Mouse (Mus musculus) layer of hippocampus, postnatal 10 days (tissue): ENCODE measurements around the gene Cracr2b. TPM values are rescaled to one million over a fixed set of nuclear protein-coding genes. Genes with fewer than 3 reads are reported as not detected.

ENCODE experiments used
- DNase-seq, 2 experiments: peaks; one replicate each; pipeline ENCODE4 v3.0.0; 2021; ENCODE audit warnings: low spot score in 2 of 2
- total RNA-seq, 2 experiments: library from RNA; stranded (reverse); gene quantifications; 2 replicates each; pipeline ENCODE4 v1.2.3; 2021

Gene Cracr2b
- total RNA-seq, 2 experiments from 2014 or later = 4.6 to 7.2 TPM

- peak in 1 of 2 experiments; percentile 6 for DNase-seq
These were observed 9.0 kb upstream of the Cracr2b start for GRCm38 (mm10) chr7:141451928-141452327.

GRCm38 (mm10) chr7:141453636-141454035 lies 7.3 kb upstream of the Cracr2b start:
- no peak for DNase-seq

- DNase-seq = peak; percentile 88 to 93
These were observed 5.8 kb upstream of the Cracr2b start, which contains the start of gene Pnpla2 for GRCm38 (mm10) chr7:141454967-141455551. Pnpla2 (plus strand) TSS chr7:141455198.

DNA sequence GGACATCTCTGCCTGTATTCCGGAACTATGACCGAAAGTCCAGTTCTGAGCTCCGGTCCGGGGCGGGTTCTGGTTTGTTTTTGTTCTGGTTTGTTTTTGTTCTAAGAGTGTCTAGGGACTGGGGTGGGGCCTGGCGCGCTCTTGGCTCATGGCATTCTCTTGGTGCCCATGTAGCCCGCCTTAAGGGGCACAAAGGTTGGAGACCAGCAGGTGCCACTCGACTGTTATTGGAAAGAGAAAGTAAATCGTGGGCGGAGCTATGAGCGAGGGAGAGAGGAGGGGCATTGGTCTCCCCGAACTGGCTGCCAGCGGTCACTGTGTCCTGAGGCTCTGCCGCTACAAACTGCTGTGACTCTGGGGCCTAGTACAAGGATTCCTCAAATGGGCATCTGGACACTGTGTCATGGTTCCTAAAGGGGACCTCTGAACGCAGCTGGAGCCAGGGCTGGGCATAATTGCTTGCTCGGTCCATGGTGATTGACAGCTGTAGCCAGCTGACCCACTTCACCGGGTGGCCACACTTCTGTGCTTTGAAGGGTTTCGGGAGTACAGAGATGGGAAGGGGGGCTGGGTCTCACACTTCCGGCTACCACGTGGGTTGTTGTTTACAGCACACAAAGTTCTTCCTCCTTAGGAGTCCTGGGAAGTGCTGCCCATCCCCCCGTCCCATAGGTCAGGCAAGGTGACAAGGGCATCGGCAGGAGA lies 5.1 kb upstream of the Cracr2b start:
- DNase-seq = peak in 1 of 2 experiments; percentile 41

- peak in 1 of 2 experiments; percentile 6 for DNase-seq
These were observed 4.2 kb upstream of the Cracr2b start for GRCm38 (mm10) chr7:141456739-141457138.

- DNase-seq = peak in 1 of 2 experiments; percentile 3
These were observed 3.7 kb upstream of the Cracr2b start for GRCm38 (mm10) chr7:141457236-141457635.

DNA sequence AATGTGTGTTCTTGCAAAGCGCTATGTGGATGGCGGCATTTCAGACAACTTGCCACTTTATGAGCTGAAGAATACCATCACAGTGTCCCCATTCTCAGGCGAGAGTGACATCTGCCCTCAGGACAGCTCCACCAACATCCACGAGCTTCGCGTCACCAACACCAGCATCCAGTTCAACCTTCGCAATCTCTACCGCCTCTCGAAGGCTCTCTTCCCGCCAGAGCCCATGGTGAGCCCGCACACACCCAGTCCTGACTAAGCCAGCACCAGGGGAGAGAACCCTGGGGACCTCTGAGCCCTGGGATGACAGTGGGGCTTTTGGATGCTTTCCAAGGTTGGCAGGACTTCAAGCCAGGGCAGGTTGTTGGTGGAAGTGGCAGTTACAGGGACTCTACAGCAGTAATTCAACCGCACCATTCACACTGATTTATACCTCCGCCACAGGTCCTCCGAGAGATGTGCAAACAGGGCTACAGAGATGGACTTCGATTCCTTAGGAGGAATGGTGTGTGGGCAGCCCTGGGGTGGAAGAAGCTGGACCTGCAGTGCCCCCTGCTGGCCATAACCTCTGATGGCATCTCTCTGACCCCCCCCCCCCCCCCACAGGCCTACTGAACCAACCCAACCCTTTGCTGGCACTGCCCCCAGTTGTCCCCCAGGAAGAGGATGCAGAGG lies 2.8 kb upstream of the Cracr2b start:
- no peak for DNase-seq

DNA sequence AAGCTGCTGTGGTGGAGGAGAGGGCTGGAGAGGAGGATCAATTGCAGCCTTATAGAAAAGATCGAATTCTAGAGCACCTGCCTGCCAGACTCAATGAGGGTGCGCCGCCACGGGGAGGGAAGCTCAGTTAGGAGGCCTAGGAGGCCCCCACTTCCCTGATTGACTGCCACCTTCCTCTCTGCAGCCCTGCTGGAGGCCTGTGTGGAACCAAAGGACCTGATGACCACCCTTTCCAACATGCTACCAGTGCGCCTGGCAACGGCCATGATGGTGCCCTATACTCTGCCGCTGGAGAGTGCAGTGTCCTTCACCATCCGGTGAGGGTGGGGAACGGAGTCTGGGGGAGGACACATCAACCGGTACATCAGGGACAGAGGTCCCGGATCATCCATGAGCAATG lies 2.2 kb upstream of the Cracr2b start:
- peak in 1 of 2 experiments; percentile 36 for DNase-seq

DNA sequence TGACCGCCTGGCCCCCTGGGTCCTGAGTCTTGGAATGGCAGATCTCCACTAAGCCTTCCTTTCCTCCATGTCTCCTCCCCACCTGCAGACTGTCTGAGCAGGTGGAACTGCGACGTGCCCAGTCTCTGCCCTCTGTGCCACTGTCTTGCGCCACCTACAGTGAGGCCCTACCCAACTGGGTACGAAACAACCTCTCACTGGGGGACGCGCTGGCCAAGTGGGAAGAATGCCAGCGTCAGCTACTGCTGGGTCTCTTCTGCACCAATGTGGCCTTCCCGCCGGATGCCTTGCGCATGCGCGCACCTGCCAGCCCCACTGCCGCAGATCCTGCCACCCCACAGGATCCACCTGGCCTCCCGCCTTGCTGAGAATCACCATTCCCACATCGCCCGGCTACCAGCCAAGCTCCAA lies 1.6 kb upstream of the Cracr2b start:
- DNase-seq = peak in 1 of 2 experiments; percentile 16

- no peak for DNase-seq
These were observed 898 bp upstream of the Cracr2b start for GRCm38 (mm10) chr7:141460001-141460390.

- DNase-seq = no peak
These were observed 833 bp downstream of the Cracr2b start for GRCm38 (mm10) chr7:141461521-141462332.

DNA sequence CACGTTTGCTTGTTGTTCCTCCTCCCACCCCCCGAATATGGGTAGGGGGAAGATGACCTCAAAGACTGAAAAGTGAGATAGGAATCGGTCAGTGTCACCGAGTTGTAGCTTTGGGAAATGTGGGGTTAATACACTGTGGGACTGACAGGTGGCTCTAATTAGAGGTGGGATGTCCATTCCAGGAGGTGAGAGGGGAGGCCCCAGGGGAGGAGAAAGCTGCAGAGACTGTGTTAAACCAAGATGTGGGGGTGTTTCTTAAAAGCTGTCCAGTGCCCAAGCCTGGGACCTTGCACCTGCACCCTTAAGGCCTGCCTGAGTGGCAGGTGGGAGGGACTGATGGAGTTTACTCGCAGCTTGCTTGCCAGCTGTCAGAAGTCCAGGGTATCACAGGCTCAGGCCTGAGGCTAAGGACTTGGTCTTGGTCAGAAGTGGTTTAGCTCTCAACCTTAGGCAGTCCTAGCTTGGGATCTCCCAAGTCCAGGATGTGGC lies 1.5 kb downstream of the Cracr2b start:
- no peak for DNase-seq

DNA sequence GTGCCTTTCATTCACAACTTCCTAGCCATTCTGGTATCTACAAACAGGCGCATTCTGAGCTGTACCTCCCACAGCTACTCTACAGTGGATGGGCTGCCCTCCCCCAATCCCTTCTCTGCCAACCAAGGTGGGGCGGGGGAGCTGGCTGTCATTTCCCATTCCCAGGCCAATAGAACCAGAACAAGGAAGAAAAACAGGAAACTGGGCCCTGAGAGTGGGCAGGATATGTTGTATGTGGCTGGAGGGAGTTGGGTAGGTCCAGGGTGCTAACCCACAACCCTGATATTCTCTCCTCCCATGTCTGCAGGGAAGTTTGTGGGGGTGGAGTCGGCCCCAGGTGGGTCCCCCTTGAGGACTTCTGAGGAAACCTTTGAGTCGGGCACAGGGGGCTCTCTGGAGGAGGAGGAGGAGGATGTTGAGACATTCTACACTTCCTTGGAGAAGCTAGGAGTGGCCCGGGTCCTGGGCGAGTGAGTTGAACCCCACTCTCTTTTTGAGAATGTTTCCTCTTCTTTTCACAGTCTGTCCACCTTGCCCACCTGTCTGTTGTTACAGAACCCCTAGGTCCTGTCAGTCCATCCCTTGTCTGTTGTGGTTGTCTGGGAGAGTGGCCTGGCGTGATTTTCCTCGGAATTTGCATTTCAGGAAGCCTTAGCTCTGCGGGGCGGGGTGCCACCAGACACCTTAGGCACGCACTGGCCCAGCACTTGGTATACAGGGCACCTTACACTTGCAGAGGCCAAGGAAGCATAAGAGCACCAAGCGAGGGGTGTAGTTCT lies 3.1 kb downstream of the Cracr2b start:
- no peak for DNase-seq

GRCm38 (mm10) chr7:141464603-141465201 lies 3.8 kb downstream of the Cracr2b start:
- peak in 1 of 2 experiments; percentile 23 for DNase-seq

DNA sequence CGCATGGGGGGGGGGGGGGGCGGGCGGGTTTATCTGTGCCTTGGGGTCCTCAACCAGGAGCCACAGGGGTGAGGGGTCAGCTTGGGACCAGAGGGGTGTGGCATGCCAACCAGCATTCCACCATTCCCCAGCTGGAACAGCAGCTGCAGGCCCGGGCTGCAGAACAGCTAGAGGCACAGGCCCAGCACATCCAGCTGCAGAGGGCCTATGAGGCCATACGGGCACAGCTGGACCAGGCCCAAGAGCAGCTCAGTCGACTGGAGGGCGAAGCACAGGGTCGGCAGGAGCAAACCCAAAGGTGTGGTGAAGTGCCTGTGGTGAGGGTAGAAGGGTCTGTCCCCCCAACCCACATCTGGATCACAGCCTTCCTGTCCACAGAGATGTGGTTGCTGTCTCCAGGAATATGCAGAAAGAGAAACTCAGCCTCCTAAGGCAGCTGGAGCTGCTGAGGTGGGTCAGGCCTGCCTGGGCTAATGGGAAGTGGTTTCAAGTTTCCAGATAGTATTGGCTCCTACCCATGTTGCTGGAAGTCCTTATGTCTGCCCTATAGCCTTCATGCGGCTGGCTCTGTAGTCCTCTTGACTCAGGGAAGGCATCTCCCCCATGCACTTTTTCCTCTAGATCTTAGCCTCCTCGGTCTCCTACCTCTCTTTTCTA lies 4.6 kb downstream of the Cracr2b start:
- DNase-seq = peak in 1 of 2 experiments; percentile 21

DNA sequence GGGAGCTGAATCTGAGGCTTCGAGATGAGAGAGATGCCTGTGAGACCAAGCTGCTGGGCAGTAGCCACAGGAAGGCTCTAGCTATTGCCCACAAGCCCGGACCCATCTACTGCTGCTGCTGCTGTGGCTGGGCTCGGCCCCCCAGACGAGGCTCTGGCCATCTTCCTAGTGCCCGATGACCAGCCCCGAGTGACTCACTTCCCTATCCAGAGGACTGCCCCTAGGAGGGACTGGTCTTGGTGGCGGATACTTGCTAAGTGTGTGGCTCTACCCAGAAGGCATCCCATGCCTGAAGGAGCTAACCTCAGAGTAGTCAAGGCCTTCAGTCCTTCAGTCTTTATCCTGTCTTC lies 5.1 kb downstream of the Cracr2b start:
- no peak for DNase-seq

GRCm38 (mm10) chr7:141466607-141467148 lies 5.8 kb downstream of the Cracr2b start:
- no peak for DNase-seq

- DNase-seq = peak; percentile 62 to 75
These were observed 6.5 kb downstream of the Cracr2b start, which contains the start of gene Cd151 for GRCm38 (mm10) chr7:141467230-141468030. Cd151 (plus strand) TSS chr7:141467392.
